Mouse (Mus musculus) pancreas, adult 10 weeks (tissue): ENCODE measurements around the gene Inhbc. TPM values are rescaled to one million over a fixed set of nuclear protein-coding genes. Genes with fewer than 3 reads are reported as not detected.

Experiments used
- polyA plus RNA-seq: library from polyadenylated mRNA; stranded (reverse); fragments of 350-450 nt; fragmentation: Illumina TruSeq; extraction: RNeasy Lipid Tissue Mini Kit (QIAGEN cat#74804); gene quantifications from one replicate; pipeline ENCODE4 v1.2.3, GENCODE M21; 2015; ENCODE audit warnings: low read depth, low replicate concordance; ENCODE audit not compliant: insufficient read depth

The Inhbc gene
- polyA plus RNA-seq: not detected

DNA sequence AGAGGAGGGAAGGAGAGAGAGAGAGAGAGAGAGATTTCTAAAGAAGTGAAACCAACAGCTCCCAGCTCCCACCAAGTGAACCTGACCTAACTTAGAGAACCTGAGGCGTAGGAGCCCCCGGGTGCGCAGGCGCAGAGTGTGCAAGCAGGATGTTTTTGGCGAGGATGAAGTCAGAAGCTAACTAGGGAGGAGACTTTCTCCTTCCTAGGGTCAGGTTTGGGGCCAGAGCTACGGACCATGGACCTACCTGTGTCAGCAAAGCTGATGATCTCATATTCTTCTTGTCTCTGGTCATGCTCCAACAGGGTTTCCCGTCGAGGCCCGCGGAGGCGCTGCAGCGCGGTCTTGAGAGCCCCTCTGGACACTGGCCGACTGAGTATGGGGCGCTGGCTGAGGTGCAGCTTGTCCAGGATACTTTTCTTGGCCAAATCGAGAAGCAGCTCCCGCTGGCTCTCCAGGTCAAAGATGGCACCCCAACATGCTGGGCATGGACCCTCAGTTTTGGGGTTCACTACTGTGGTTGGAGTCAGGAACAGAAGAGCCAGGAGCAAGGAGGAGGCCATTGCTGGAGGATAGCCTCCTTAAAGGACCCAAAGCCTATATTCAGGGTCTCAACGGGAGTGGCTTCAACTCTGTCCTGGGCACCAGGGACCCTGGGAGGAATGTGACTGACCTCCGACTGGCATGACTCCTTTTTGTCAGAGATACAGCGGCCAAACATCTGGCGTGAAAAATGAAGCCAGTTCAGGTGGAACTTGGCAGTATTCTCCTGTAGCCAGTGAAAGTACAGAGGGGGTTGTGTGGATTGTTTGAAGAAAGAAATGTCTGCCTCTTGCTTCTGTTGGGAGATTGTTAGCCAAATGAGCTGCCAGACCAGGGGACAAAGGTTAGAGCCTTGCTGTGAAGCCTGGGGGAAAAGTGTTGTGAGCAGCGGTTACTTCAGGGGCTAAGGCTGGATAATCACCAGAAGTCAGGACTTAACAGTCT lies at the start of gene Inhbc:
Gene Inhbc (minus strand): TSS at position 598 of the 987 bp plus-strand sequence.

DNA sequence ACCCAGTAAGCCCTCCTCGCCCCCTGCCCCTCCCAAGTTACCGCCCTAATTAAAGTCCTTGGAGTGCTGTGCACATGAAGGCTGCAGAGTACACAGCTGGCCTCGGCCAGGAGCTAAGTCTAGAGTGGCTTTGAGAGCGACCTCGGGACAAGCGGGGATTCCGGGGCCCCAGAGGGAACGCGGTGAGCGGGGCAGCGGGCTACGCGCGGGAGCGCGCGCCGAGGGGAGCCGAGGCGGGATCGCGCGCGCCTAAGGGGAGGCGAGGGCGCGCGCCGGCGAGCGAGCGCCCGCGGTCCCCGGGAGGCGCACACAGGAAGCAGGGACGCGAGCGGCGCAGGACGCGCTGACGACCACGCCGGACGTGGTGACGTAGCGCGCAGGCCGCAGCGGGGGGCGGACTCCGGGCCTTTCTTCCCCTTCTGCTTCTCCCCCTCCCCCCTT lies 10.0 kb upstream of the Inhbc start, which contains the start of gene R3hdm2:
Gene R3hdm2 (plus strand): TSS at position 77 of the 441 bp plus-strand sequence.

DNA sequence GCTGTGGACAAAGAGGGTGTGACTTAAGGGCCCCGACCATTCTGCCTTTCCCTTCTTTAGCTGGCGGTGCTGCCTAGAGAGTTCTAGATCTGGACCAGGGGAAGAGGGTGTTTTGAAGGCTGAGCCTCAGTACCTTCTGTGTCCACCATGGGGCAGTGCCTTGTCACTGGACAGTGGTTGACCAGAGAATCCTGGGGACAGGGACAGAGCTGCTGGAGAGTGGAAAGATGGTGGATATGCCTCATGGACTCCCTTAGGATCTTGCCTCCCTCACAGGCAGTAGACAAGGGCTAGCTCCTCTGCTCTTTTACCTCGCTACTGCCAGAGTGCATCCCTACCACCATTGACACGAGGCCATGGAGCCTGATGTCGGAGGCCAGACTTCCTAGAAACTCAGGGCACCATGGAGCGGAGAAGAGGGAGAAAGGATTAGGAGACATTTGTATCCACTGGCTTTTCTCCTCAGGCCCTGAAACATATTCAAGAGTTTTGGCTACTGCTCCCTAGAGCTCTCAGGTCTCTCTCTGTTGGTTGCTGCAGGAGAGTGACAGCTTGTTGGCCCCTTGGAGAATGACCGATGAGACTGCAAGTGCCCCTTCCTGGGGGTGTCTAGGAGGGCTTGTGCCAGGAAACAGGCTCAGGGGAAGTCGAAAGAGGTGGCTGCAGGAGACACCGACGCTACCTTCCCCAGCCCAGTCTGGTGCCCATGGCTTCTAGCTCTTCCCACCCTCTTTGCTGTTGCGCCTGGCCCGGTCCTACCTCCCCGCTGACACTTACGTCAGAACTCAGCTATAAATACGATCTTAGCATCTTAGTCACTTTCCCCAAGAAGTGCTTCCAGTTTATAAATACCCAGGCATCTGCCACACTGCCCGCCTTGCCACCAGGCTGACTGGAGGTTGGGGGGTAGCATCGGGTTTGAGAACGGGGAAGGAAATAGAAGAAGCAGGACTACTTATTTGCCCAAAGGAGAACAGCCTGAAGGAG lies 16.0 kb downstream of the Inhbc start, which contains the start of gene Inhbe:
Gene Inhbe (minus strand): TSS at position 503 of the 987 bp plus-strand sequence.

DNA sequence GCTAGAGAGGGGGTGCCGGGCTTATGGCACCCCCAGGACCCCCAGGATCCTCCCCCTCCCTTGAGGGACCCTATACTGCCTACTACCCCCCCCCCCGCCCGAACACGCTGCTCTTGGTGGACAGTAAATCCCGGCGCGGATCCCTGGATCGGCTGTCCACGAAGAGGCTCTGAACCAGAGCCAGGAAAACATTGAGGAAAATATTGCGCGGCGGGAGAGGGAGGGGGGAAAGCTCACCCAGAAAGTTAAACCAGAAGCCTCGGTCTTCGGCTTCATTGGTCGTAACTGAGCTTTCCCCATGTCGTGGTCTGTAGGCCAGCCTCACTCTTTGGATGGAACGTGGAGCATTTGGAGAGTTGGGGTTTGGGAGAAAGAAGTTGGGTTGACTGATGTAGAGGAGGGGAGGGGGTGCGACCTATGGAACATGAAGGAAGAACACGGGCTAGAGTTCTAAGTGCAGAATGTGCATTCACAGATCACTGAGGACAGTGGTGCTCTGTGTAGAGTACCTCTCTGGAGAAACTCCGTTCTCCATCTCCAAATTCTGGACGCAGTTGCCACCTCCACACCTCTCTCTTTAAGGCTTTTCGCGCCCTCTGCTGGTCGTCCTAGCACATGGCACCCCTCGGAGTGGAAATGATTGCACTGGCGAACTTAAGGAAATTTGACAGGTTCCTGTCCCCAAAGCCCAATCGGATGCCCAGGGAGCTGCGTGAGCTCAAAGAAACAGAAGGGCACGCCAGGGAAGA lies 28.2 kb downstream of the Inhbc start, which contains the start of gene Gli1:
Gene Gli1 (minus strand): TSS at position 84 of the 749 bp plus-strand sequence.

DNA sequence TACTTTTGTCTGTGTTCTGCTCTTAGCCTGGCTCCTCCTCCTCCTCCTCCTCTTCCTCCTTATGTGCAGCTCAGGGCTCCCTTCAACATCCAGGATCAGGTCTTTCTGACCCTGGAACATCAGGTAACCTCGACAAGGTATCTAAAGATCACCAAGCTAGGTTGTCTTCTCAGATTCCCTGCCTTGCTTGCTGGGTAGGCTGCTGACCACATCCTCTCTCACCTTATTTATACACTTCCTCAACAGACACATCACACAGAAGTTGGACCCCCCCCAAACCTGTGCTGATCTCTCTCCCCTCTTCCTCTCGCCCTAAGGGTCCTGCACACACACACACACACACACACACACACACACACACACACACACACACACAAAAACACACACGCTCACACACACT lies 48.6 kb downstream of the Inhbc start, which contains the start of gene Arhgap9:
Gene Arhgap9 (plus strand): TSS at position 344 of the 400 bp plus-strand sequence.

DNA sequence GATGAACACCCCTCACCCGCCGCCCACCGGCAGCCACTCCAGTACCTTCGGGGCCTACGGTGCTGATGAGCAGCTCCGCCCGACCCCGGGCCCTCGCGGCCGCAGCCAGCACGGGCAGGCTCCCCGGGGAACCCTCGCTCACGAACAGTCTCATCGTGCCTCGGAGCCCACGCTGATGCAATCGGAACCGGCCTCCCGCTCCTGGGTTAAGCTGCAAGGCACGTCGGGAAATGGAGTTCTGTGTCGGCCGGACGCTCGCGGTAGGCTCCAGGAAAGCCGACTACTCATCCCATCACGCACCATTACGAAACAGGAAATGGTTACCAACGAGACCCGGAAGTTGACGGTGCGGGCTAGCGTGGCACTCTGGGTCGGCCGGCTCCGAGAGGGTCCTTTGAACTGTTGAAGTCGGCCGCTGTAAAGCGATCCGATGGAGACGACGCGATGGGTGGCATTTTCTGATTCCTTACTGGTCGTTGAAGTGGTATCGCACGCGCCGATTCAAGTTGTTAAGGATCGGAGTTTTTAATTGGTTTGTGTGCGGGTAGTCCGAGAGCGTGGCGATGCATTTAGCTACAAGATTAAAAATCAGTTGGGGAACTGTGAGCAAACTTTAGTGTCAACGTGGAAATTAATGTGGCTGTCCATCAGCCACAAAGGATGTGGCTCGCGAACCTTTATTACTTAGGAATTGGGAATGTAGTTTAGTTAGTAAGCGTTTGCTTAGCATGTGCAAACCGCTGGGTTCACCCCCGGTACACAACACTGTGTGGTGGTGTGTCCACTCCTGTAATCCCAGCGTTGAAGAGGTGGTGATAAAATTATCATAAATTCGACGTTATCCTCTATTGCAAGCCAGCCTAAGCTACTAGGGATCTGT lies 58.5 kb downstream of the Inhbc start, which contains the start of gene Mars:
Gene Mars (minus strand): TSS at position 311 of the 880 bp plus-strand sequence.

Other genes with a start within 250 kb of the Inhbc start
- gene Os9, start 249.3 kb downstream of the Inhbc start, polyA plus RNA-seq: 60.9 TPM
- gene B4galnt1, start 205.2 kb downstream of the Inhbc start, polyA plus RNA-seq: 30.8 TPM
- 3.4 TPM for gene Slc26a10, start 189.8 kb downstream of the Inhbc start, polyA plus RNA-seq
- gene Arhgef25, start 180.3 kb downstream of the Inhbc start, polyA plus RNA-seq: 10.8 TPM
- 29.3 TPM for gene Dtx3, start 174.7 kb downstream of the Inhbc start, polyA plus RNA-seq
- gene Pip4k2c, start 158.8 kb downstream of the Inhbc start, polyA plus RNA-seq: 8.2 TPM
- gene Kif5a, start 107.1 kb downstream of the Inhbc start, polyA plus RNA-seq: 1.00 TPM
- gene Dctn2, start 104.1 kb downstream of the Inhbc start, polyA plus RNA-seq: 36.2 TPM
- 27.9 TPM for gene Mbd6, start 81.4 kb downstream of the Inhbc start, polyA plus RNA-seq
- 53.0 TPM for gene Mars, start 58.6 kb downstream of the Inhbc start, polyA plus RNA-seq
- 3.8 TPM for gene Arhgap9, start 48.5 kb downstream of the Inhbc start, polyA plus RNA-seq
- 2.5 TPM for gene Gli1, start 28.5 kb downstream of the Inhbc start, polyA plus RNA-seq
- gene Inhbe, start 16.0 kb downstream of the Inhbc start, polyA plus RNA-seq: not detected
- 28.0 TPM for gene R3hdm2, start 9.9 kb upstream of the Inhbc start, polyA plus RNA-seq
- gene Stac3, start 131.3 kb upstream of the Inhbc start, polyA plus RNA-seq: 1.1 TPM
- gene Ndufa4l2, start 144.5 kb upstream of the Inhbc start, polyA plus RNA-seq: 6.8 TPM
- 42.1 TPM for gene Shmt2, start 152.0 kb upstream of the Inhbc start, polyA plus RNA-seq
- gene Nxph4, start 164.1 kb upstream of the Inhbc start, polyA plus RNA-seq: not detected